Mouse (Mus musculus): ENCODE measurements around the gene Evi5l.

DNA sequence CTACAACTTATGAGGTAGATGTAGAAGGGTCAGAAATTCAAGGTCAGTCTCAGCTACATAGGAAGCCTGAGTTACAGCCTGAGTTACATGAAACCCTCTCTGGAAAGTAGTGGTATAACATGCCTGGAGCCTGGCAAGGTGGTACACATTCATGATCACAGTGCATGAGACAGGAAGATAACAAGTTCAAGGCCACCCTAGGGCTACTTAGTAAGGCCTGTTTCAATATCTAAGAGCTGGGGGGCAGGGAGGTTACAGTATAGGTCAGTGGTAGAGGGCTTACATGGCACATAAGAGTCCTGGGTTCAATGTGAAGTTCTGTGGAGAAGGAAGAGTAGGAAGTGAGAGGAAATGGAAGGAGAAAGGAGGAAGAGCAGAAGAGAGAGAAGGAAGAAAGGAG, 22.2 kb downstream of the Evi5l start:
- TF ChIP-seq POLR2A (IDR thresholded peaks at IDR 0.05; ENCODE audit: low read depth, low read length), result no peak
- TF ChIP-seq CTCF (IDR thresholded peaks at IDR 0.05; ENCODE audit: extremely low read depth, insufficient read length, insufficient replicate concordance, low read depth, low read length), result no peak

All from small intestine, adult 2 months (tissue).